Mouse (Mus musculus): ENCODE measurements around the gene Ankrd6.
A peak's percentile ranks its signal among the peaks of the same experiment; 100 is the strongest.

Gene Ankrd6

GRCm38 (mm10) chr4:32899051-32899450 lies 51.6 kb downstream of the Ankrd6 start:
- no peak for DNase-seq

GRCm38 (mm10) chr4:32891341-32891740 lies 59.3 kb downstream of the Ankrd6 start:
- no peak for DNase-seq

- no peak for DNase-seq
Measured at GRCm38 (mm10) chr4:32890735-32891098, 59.9 kb downstream of the Ankrd6 start.

GRCm38 (mm10) chr4:32889996-32890734 lies 60.5 kb downstream of the Ankrd6 start:
- no peak for DNase-seq

GRCm38 (mm10) chr4:32889246-32889645 lies 61.4 kb downstream of the Ankrd6 start:
- peak; percentile 87 for DNase-seq

GRCm38 (mm10) chr4:32886479-32886878 lies 64.2 kb downstream of the Ankrd6 start:
- no peak for DNase-seq

- DNase-seq, result peak; percentile 82
Measured at GRCm38 (mm10) chr4:32884599-32884998, 66.0 kb downstream of the Ankrd6 start.

GRCm38 (mm10) chr4:32881001-32881400 lies 69.6 kb downstream of the Ankrd6 start:
- no peak for DNase-seq

GRCm38 (mm10) chr4:32874669-32875068 lies 76.0 kb downstream of the Ankrd6 start:
- DNase-seq, result no peak

GRCm38 (mm10) chr4:32872189-32872749 lies 78.4 kb downstream of the Ankrd6 start:
- no peak for DNase-seq

GRCm38 (mm10) chr4:32869370-32869769 lies 81.3 kb downstream of the Ankrd6 start:
- DNase-seq, result no peak

GRCm38 (mm10) chr4:32868858-32869257 lies 81.8 kb downstream of the Ankrd6 start:
- no peak for DNase-seq

GRCm38 (mm10) chr4:32868437-32868836 lies 82.2 kb downstream of the Ankrd6 start:
- no peak for DNase-seq

- DNase-seq, result no peak
Measured at GRCm38 (mm10) chr4:32867460-32867859, 83.2 kb downstream of the Ankrd6 start.

GRCm38 (mm10) chr4:32864867-32865242 lies 85.8 kb downstream of the Ankrd6 start:
- no peak for DNase-seq

GRCm38 (mm10) chr4:32864131-32864866 lies 86.3 kb downstream of the Ankrd6 start:
- peak; percentile 53 for DNase-seq

GRCm38 (mm10) chr4:32863447-32864130 lies 87.1 kb downstream of the Ankrd6 start:
- DNase-seq, result peak; percentile 51

GRCm38 (mm10) chr4:32862751-32863446 lies 87.7 kb downstream of the Ankrd6 start:
- peak; percentile 55 for DNase-seq

- DNase-seq, result peak; percentile 77
Measured at GRCm38 (mm10) chr4:32862011-32862750, 88.5 kb downstream of the Ankrd6 start.

- DNase-seq, result peak; percentile 32
Measured at GRCm38 (mm10) chr4:32860184-32860965, 90.3 kb downstream of the Ankrd6 start.

- no peak for DNase-seq
Measured at GRCm38 (mm10) chr4:32855580-32855979, 95.1 kb downstream of the Ankrd6 start.

All from retina, postnatal 1 day (tissue).